Mouse (Mus musculus) kidney, postnatal 0 days (tissue): ENCODE results near the gene Eea1. TPM values are rescaled to one million over a fixed set of nuclear protein-coding genes. Genes with fewer than 3 reads are reported as not detected.
A peak's percentile ranks its signal among the peaks of the same experiment; 100 is the strongest.

Experiments
- ATAC-seq: fragments of 200-750 bp; cut with Nextera tagmentation; replicated peaks from 2 replicates; pipeline ENCODE4 v1.8.0; 2017; ENCODE audit warnings: low read depth, moderate number of reproducible peaks, moderate TSS enrichment, moderate library complexity; ENCODE audit not compliant: low FRiP score
- DNase-seq: peaks from one replicate; pipeline ENCODE4 v3.0.0-alpha.2; 2016; ENCODE audit warnings: low spot score
- H3K27ac ChIP-seq: fragments of 300-500 bp; sonication (generic); 2 replicates; pipeline ENCODE4 v1.5.1; 2014; ENCODE audit warnings: mild to moderate bottlenecking
- H3K27me3 ChIP-seq: fragments of 300-500 bp; sonication (generic); 2 replicates; pipeline ENCODE4 v1.6.1; 2014; ENCODE audit warnings: low read length, mixed read lengths; ENCODE audit not compliant: insufficient read depth
- H3K36me3 ChIP-seq: fragments of 300-500 bp; sonication (generic); 2 replicates; pipeline ENCODE4 v1.6.1; 2014; ENCODE audit warnings: low read length, mixed read lengths; ENCODE audit not compliant: insufficient read depth
- H3K4me1 ChIP-seq: fragments of 300-500 bp; sonication (generic); replicated peaks from 2 replicates; pipeline ENCODE4 v1.6.1; 2014; ENCODE audit warnings: antibody characterized with exemption, low read length, mixed read lengths; ENCODE audit not compliant: insufficient read depth
- H3K4me2 ChIP-seq: fragments of 300-500 bp; sonication (generic); 2 replicates; pipeline ENCODE4 v1.6.1; 2014; ENCODE audit warnings: mild to moderate bottlenecking, low read length, moderate library complexity, mixed read lengths
- H3K4me3 ChIP-seq: fragments of 300-500 bp; sonication (generic); replicated peaks from 2 replicates; pipeline ENCODE4 v1.5.1; 2014; ENCODE audit warnings: low read depth, low read length
- H3K9ac ChIP-seq: fragments of 300-500 bp; sonication (generic); 2 replicates; pipeline ENCODE4 v1.6.1; 2014; ENCODE audit warnings: low read depth, low read length
- H3K9me3 ChIP-seq: fragments of 300-500 bp; sonication (generic); replicated peaks from 2 replicates; pipeline ENCODE4 v1.6.1; 2016; ENCODE audit warnings: low read length, inconsistent platforms, mixed read lengths
- CTCF ChIP-seq: IDR thresholded peaks from 2 replicates; pipeline ENCODE4 v1.5.1; 2016; ENCODE audit warnings: antibody characterized with exemption, low read depth, mild to moderate bottlenecking, moderate library complexity
- WGBS: fragments of 180-500 bp; shearing (Covaris S2); extraction: QIAGEN DNeasy Blood & Tissue Kit; methylation state at CpG from one replicate; pipeline ENCODE4 v1.1.7; 2014; 5-methylcytosine and 5-hydroxymethylcytosine counted together
- polyA plus RNA-seq: library from polyadenylated mRNA; unstranded; fragments of >200 nt; fragmentation: Nextera tagmentation; extraction: Ambion mirVana; gene quantifications from 2 replicates; pipeline ENCODE4 v1.2.1, GENCODE M21; 2015

The Eea1 gene
- polyA plus RNA-seq, 1 experiment from 2014 or later: 24.3 TPM

GRCm38 (mm10) chr10:96044216-96044615, 103.8 kb downstream of the Eea1 start:
- no peak overlapping the region for H3K9ac ChIP-seq
- DNase-seq: no peak
- H3K9me3 ChIP-seq: no peaks in the 10 kb centered on the region
- H3K36me3 ChIP-seq: peaks cover 13% of the 10 kb centered on the region; the same call in 1 of the 2 replicates
- ATAC-seq: no peak
- H3K27me3 ChIP-seq: no peaks in the 10 kb centered on the region
- H3K4me1 ChIP-seq: no peaks in the 10 kb centered on the region
- TF ChIP-seq CTCF: no peak
- no peak overlapping the region for H3K27ac ChIP-seq
- no peak overlapping the region for H3K4me2 ChIP-seq
- WGBS: 92% methylated on average over 2 of the region's 2 CpGs
- H3K4me3 ChIP-seq: no peak overlapping the region

GRCm38 (mm10) chr10:96047960-96048536, 107.6 kb downstream of the Eea1 start:
- H3K36me3 ChIP-seq: peaks cover 3% of the 10 kb centered on the region; the same call in 1 of the 2 replicates
- H3K27ac ChIP-seq: no peak overlapping the region
- H3K27me3 ChIP-seq: no peaks in the 10 kb centered on the region
- no peak for TF ChIP-seq CTCF
- H3K9me3 ChIP-seq: no peaks in the 10 kb centered on the region
- no peak overlapping the region for H3K9ac ChIP-seq
- no peak for DNase-seq
- 21% methylated on average over 9 of the region's 9 CpGs for WGBS
- H3K4me2 ChIP-seq: peak overlapping the region; percentile 10; the same call in 1 of the 2 replicates
- H3K4me3 ChIP-seq: no peak overlapping the region
- H3K4me1 ChIP-seq: no peaks in the 10 kb centered on the region
- ATAC-seq: 0 out of 2 replicates have a peak, but pooled peaks have one; percentile 43

DNA sequence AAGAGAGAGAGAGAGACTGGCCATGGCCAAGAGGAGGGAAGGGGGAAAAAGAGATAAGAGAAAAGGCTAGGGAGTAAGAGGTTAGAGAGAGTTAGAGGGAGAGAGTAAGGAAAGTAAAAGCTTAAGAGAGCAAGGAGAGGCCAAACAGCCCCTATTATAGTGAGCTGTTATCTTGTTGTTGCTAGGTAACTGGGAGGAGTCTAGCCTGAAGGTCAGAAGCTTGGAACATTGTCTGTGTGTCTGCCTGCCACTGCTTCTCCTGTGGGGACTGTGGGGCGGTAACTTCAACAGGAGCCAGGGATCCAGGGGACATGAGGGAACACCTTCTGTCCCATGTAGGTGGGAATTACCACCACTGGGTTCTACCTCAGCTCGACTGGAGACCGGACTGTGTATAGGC, 108.1 kb downstream of the Eea1 start:
- Histone ChIP-seq H3K9me3 (no peaks in the 10 kb centered on the region), H3K4me3 (no peak overlapping the region), H3K4me1 (no peaks in the 10 kb centered on the region), H3K27ac (no peak overlapping the region), H3K36me3 (peaks cover 3% of the 10 kb centered on the region; the same call in 1 of the 2 replicates), H3K9ac (no peak overlapping the region), H3K27me3 (no peaks in the 10 kb centered on the region), H3K4me2 (no peak overlapping the region)
- no peak for TF ChIP-seq CTCF
- WGBS: 89% methylated on average over 3 of the region's 3 CpGs
- DNase-seq (no peak), ATAC-seq (no peak)

DNA sequence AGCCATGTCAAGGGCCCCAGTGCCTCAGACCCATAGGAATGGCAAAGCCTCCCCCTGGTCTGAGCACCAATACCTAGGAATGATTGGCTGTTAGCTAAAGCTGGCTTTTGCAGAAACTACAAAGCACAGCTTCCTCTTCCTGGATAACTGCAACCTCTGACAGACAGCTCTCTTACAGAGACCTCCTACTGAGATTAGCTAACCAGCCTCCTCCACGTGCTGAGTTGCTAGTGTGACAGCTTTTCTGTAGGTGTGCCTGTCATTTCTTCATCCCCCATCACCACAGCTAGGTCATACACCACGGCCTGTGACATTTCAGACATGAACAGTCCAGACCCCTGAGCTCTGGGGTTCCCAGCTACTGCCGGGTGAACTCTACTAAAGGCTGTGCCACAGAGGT, 126.9 kb downstream of the Eea1 start:
- DNase-seq (no peak), ATAC-seq (no peak)
- Histone ChIP-seq H3K4me2 (no peak overlapping the region), H3K9me3 (no peaks in the 10 kb centered on the region), H3K4me3 (no peak overlapping the region), H3K27me3 (no peaks in the 10 kb centered on the region), H3K9ac (no peak overlapping the region), H3K27ac (no peak overlapping the region), H3K36me3 (no peaks in the 10 kb centered on the region), H3K4me1 (no peaks in the 10 kb centered on the region)
- TF ChIP-seq CTCF: no peak
- WGBS: 41% methylated on average over 3 of the region's 3 CpGs

DNA sequence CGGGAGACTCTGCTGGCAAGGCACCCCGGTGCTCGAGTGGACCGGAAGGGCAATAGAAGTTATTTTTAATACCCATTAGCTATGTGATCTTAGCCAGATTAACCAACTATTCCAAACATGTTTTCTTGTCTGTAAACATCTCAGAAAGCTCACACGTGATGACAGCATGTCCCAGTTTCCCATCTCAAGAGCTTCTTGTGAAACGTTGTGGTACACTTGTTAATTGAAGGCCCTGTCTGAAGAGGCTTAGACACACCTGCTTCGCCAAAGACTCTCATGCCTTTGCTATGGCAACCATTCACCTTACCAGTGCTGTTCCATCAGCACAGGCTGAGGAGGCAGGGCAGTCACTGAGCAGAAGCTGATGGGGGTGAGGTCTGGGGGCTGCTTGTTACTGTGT, 133.9 kb downstream of the Eea1 start:
- Histone ChIP-seq H3K9me3 (no peaks in the 10 kb centered on the region), H3K9ac (no peak overlapping the region), H3K27ac (no peak overlapping the region), H3K4me2 (no peak overlapping the region), H3K27me3 (no peaks in the 10 kb centered on the region), H3K36me3 (no peaks in the 10 kb centered on the region), H3K4me3 (no peak overlapping the region), H3K4me1 (no peaks in the 10 kb centered on the region)
- TF ChIP-seq CTCF: no peak
- 94% methylated on average over 7 of the region's 7 CpGs for WGBS
- ATAC-seq (no peak), DNase-seq (no peak)

DNA sequence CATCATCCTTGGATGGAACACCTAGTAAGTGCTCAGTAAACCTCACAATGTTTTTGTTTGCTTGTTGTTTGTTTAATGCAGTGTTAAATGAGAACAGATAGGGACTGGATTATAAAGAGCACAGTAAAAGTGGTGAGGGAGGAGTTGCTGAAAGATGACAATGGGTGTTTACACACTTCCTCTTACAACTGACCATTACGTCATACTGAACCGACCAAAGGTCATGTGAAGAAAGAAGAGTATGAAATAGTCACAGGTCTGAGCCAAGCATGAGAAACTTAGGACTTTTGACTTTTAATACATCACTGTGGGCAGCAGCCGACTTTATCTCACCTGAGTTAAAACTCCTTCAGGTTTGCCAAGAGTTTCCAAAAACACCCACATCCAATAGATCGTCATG, 135.0 kb downstream of the Eea1 start:
- Histone ChIP-seq H3K27me3 (no peaks in the 10 kb centered on the region), H3K27ac (no peak overlapping the region), H3K9ac (no peak overlapping the region), H3K4me1 (no peaks in the 10 kb centered on the region), H3K36me3 (no peaks in the 10 kb centered on the region), H3K9me3 (no peaks in the 10 kb centered on the region), H3K4me2 (no peak overlapping the region), H3K4me3 (no peak overlapping the region)
- DNase-seq (no peak), ATAC-seq (no peak)
- WGBS: 65% methylated on average over 4 of the region's 4 CpGs
- no peak for TF ChIP-seq CTCF

DNA sequence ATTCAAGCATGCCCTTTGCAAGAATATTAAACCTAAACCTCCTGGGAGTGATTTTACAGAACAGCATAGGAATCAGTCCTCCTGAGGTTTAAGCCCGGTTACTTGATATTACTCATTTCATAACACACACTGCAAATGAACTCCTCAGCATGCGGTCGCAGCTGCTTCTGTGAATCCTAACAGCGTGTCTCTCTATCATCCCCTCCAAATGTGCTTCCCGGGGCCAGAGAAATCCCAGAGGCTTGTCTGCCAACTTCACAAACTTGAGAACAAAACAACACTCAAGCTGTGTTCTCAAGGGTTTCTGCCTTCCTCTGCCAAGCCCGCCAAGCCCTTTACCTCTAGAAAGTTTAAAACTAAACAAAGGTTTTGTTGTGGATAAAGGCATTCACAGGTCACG, 135.4 kb downstream of the Eea1 start:
- WGBS: 37% methylated on average over 7 of the region's 7 CpGs
- no peak for ATAC-seq
- Histone ChIP-seq H3K27ac (no peak overlapping the region), H3K9me3 (no peaks in the 10 kb centered on the region), H3K4me3 (no peak overlapping the region), H3K4me1 (no peaks in the 10 kb centered on the region), H3K27me3 (no peaks in the 10 kb centered on the region), H3K4me2 (no peak overlapping the region), H3K9ac (no peak overlapping the region), H3K36me3 (no peaks in the 10 kb centered on the region)
- no peak for DNase-seq
- TF ChIP-seq CTCF: no peak
